Mouse (Mus musculus): ENCODE measurements around the gene Olfr1218. TPM values are rescaled to one million over a fixed set of nuclear protein-coding genes. Genes with fewer than 3 reads are reported as not detected.
"Not testable (repeated sequence)": the region's sequence is repeated elsewhere in the genome, so short reads cannot be mapped to it uniquely, and the experiment has no call there.

Olfr1218 gene
- not detected for total RNA-seq (2021)
- long read RNA-seq = 0 reads

DNA sequence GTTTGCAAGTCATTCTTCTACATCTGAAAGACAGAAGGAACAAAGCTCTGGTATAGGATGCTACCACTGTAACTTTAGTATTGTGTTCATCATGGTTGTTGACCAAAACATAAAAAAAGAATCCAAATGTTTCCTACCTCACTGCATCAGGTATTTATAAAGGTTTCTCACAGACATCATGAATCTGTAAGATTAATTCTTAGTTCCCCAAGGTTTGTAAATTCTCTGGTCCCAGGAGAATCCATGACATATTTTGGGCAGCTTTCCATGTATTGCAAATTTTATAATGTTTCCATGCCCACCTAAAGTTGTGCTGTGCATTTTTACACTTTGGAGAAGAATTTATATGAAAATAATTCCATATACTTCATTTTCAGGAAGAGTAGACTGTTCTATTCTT, at the start of gene Olfr1218:
Olfr1218 (minus strand) TSS at position 101 of the 400 bp plus-strand sequence.
- DNase-seq (ENCODE audit: low spot score in 2 of 2) = no peak

- no peak for DNase-seq (ENCODE audit: low spot score in 2 of 2)
Observed at GRCm38 (mm10) chr2:89106735-89107134, 45.7 kb upstream of the Olfr1218 start, which contains the start of gene Olfr1220. Olfr1220 (minus strand) TSS chr2:89106835.

DNA sequence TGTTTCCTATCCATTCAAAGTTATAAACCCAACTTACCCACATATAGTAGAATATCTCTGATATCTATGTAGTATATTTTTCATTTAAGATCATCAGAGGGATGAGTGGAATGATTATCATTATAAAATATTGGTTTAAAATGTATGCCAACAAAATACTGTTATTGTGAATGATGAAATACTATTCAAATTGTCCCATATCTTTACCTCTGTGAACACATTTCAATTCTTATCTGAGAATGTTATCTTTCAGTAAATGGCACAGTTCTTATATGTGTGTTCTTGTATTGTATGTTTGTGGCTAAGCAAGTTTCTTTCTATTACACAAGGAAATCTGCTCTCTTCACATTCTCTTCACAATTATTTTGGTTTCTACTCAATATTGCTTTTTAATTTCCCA, 44.7 kb upstream of the Olfr1218 start:
- DNase-seq (ENCODE audit: low spot score in 2 of 2) = no peak

DNA sequence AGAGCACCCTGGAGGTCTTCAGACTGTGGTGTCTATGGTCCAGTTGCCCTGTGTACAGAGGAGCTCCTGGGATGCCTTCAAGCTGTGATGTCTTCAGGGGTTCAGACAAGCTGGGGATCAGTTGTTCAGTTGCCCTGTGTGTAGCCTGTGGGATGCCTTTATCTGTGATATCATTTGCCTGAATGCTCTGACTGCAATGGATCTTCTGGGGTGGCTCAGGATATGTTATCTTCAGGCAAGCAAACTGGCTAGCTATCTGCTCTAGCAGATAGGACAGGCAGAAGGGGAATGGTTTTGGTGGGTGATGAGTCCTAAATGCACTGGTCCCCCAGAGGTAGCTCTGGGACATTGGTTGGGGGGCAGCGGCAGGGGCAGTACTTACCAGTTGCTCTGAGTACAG, 32.9 kb upstream of the Olfr1218 start:
- DNase-seq (ENCODE audit: low spot score in 2 of 2) = no peak

DNA sequence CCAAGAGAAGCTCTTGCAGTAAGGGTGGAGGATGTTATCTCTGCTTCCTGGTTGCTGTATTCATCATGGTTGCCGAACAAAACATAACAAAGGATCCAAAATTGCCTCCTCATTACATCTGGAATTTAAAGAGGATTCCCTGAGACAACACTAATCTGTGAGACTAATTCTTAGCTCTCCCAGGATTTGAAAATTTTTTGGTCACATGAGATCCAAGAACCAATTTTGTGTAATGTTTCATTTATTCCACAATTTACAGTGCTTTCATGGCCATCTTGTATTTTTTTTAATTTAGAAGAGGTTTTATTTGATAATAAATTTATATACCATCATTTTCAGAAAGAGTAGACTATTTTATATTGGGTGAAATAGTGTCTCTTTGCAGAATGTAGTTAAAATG, 22.4 kb upstream of the Olfr1218 start, which contains the start of gene Olfr1219:
Olfr1219 (minus strand) TSS at position 101 of the 400 bp plus-strand sequence.
- no peak for DNase-seq (ENCODE audit: low spot score in 2 of 2)

GRCm38 (mm10) chr2:89081487-89081886, 20.5 kb upstream of the Olfr1218 start:
- DNase-seq (ENCODE audit: low spot score in 2 of 2) = no peak

DNA sequence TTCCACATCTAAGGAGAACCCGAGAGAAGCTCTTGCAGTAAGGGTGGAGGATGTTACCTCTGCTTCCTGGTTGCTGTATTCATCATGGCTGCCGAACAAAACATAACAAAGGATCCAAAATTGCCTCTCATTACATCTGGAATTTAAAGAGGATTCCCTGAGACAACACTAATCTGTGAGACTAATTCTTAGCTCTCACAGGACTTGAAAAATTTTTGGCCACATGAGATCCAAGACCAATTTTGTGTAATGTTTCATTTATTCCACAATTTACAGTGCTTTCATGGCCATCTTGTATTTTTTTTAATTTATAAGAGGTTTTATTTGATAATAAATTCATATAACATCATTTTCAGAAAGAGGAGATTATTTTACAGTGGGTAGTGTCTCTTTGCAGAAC, 29.0 kb downstream of the Olfr1218 start, which contains the start of gene Olfr1217:
Olfr1217 (minus strand) TSS at position 101 of the 400 bp plus-strand sequence.
- no peak for DNase-seq (ENCODE audit: low spot score in 2 of 2)

DNA sequence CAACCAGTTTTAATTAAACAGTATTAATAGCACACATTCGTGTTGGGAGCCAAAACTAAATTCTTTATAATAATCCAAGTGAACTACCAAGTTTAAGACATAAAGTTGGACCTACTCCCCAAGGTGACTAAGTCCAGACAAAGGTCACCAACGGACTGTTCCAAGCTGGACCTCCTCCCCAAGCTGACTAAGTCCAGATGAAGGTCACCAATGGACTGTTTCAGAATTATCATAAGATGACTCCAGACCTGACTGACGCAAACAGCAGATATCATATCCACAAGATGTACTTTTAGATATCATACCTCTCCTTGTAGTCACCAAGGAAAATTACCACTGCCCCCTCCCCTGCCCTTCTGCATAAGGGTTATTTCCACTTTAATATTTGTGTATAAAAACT, 39.6 kb downstream of the Olfr1218 start:
- DNase-seq (ENCODE audit: low spot score in 2 of 2) = not testable (repeated sequence)

DNA sequence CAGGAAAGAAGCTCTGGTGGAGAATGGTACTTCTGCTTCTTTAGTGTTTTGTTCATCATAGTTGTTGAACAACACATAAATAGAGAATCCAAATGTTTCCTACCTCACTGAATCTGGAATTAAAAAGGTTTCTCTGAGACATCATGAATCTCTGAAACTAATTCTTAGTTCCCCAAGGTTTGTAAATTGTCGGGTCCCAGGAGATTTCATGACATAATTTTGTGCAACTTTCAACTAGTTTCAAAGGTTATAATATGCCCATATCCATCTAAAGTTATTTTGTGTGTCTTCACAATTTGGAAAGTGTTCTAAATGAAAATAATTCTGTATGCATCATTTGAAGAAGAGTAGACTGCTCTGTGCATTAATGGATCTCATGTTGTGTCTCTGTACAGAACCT, 42.7 kb downstream of the Olfr1218 start, which contains the start of gene Olfr1216:
Olfr1216 (minus strand) TSS at position 101 of the 400 bp plus-strand sequence.
- DNase-seq (ENCODE audit: low spot score in 2 of 2) = no peak

DNA sequence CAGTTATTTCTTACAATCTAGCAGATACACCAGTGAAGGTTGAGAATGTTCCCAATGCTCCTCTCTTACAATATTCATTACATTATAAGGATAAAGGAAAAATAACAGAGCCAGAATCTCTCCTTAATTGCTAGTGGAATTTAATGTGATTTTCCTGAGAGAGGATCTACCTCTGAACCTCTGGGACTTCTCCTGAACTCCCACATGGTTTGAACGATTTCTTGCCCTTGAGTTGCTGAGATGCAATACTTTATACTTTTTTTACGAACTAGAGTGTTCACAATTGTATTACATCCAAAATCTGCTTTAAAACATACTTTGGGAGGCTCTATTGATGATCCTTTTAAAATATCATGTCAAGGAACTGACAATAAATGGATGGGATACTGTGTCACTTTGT, 54.1 kb downstream of the Olfr1218 start, which contains the start of gene Olfr1215:
Olfr1215 (minus strand) TSS at position 101 of the 400 bp plus-strand sequence.
- DNase-seq (ENCODE audit: low spot score in 2 of 2) = no peak

Other genes starting within 250 kb of the Olfr1218 start
- gene Olfr1202, start 246.7 kb downstream of the Olfr1218 start, total RNA-seq (2021) = not detected
- not detected for gene Olfr1205, start 231.4 kb downstream of the Olfr1218 start, total RNA-seq (2021)
- gene Olfr1204, start 211.9 kb downstream of the Olfr1218 start, total RNA-seq (2021) = not detected
- gene Olfr1206, start 198.0 kb downstream of the Olfr1218 start, total RNA-seq (2021) = not detected
- gene Olfr1208, start 158.9 kb downstream of the Olfr1218 start, total RNA-seq (2021) = not detected
- not detected for gene Olfr1209, start 146.0 kb downstream of the Olfr1218 start, total RNA-seq (2021)
- not detected for gene Olfr1211, start 123.1 kb downstream of the Olfr1218 start, total RNA-seq (2021)
- gene Olfr1212, start 107.2 kb downstream of the Olfr1218 start, total RNA-seq (2021) = not detected
- gene Gm13762, start 80.9 kb downstream of the Olfr1218 start, total RNA-seq (2021) = not detected
- gene Olfr1214, start 68.5 kb downstream of the Olfr1218 start, total RNA-seq (2021) = not detected
- gene Olfr1215, start 54.2 kb downstream of the Olfr1218 start, total RNA-seq (2021) = not detected
- gene Olfr1216, start 42.8 kb downstream of the Olfr1218 start, total RNA-seq (2021) = not detected
- gene Olfr1217, start 29.1 kb downstream of the Olfr1218 start, total RNA-seq (2021) = not detected
- not detected for gene Olfr1219, start 22.3 kb upstream of the Olfr1218 start, total RNA-seq (2021)
- not detected for gene Olfr1220, start 45.6 kb upstream of the Olfr1218 start, total RNA-seq (2021)
- gene Olfr1221, start 56.1 kb upstream of the Olfr1218 start, total RNA-seq (2021) = not detected
- not detected for gene Olfr1222, start 71.9 kb upstream of the Olfr1218 start, total RNA-seq (2021)
- gene Olfr1223, start 90.4 kb upstream of the Olfr1218 start, total RNA-seq (2021) = not detected
- not detected for gene Olfr1224-ps1, start 102.9 kb upstream of the Olfr1218 start, total RNA-seq (2021)
- gene Olfr1225, start 113.5 kb upstream of the Olfr1218 start, total RNA-seq (2021) = not detected
- gene Olfr1226, start 138.9 kb upstream of the Olfr1218 start, total RNA-seq (2021) = not detected
- not detected for gene Olfr1228, start 192.9 kb upstream of the Olfr1218 start, total RNA-seq (2021)
- not detected for gene Olfr1229, start 226.8 kb upstream of the Olfr1218 start, total RNA-seq (2021)
- not detected for gene Olfr1230, start 236.1 kb upstream of the Olfr1218 start, total RNA-seq (2021)
- gene Olfr1231, start 245.9 kb upstream of the Olfr1218 start, total RNA-seq (2021) = not detected